Mouse (Mus musculus): Measurements from ENCODE around the gene Ubap2l. TPM values are rescaled to one million over a fixed set of nuclear protein-coding genes. Genes with fewer than 3 reads are reported as not detected.

The Ubap2l gene
- total RNA-seq, 2 experiments from 2014 or later = 129 to 134 TPM

Other genes starting within 250 kb of the Ubap2l start
- not detected in 2 replicates for gene She, start 221.3 kb downstream of the Ubap2l start, total RNA-seq (2015; ENCODE audit: low replicate concordance)
- gene She, start 221.3 kb downstream of the Ubap2l start, total RNA-seq (2017; ENCODE audit: low replicate concordance) = 0.14 TPM in 1 of 2 replicates, not detected in the other
- 9.4 and 10.0 TPM in 2 replicates for gene Il6ra, start 139.4 kb downstream of the Ubap2l start, total RNA-seq (2015; ENCODE audit: low replicate concordance)
- gene Il6ra, start 139.4 kb downstream of the Ubap2l start, total RNA-seq (2017; ENCODE audit: low replicate concordance) = 3.0 and 3.1 TPM in 2 replicates
- 0.96 and 6.7 TPM in 2 replicates for gene Atp8b2, start 89.1 kb downstream of the Ubap2l start, total RNA-seq (2015; ENCODE audit: low replicate concordance)
- 2.1 and 7.8 TPM in 2 replicates for gene Atp8b2, start 89.1 kb downstream of the Ubap2l start, total RNA-seq (2017; ENCODE audit: low replicate concordance)
- 118 and 129 TPM in 2 replicates for gene Hax1, start 53.8 kb downstream of the Ubap2l start, total RNA-seq (2015; ENCODE audit: low replicate concordance)
- gene Hax1, start 53.8 kb downstream of the Ubap2l start, total RNA-seq (2017; ENCODE audit: low replicate concordance) = 48.2 and 60.8 TPM in 2 replicates
- gene 4933434E20Rik, start 992 bp downstream of the Ubap2l start, total RNA-seq (2015; ENCODE audit: low replicate concordance) = 10.4 and 15.0 TPM in 2 replicates
- 16.3 and 17.6 TPM in 2 replicates for gene 4933434E20Rik, start 992 bp downstream of the Ubap2l start, total RNA-seq (2017; ENCODE audit: low replicate concordance)
- gene Tpm3, start 20.0 kb upstream of the Ubap2l start, total RNA-seq (2015; ENCODE audit: low replicate concordance) = 132 and 146 TPM in 2 replicates
- 200 and 233 TPM in 2 replicates for gene Tpm3, start 20.0 kb upstream of the Ubap2l start, total RNA-seq (2017; ENCODE audit: low replicate concordance)
- gene Nup210l, start 51.5 kb upstream of the Ubap2l start, total RNA-seq (2015; ENCODE audit: low replicate concordance) = 0.58 TPM in 1 of 2 replicates, not detected in the other
- 0.09 and 0.14 TPM in 2 replicates for gene Nup210l, start 51.5 kb upstream of the Ubap2l start, total RNA-seq (2017; ENCODE audit: low replicate concordance)
- gene Rps27, start 161.0 kb upstream of the Ubap2l start, total RNA-seq (2015; ENCODE audit: low replicate concordance) = 686 and 1,022 TPM in 2 replicates
- gene Rps27, start 161.0 kb upstream of the Ubap2l start, total RNA-seq (2017; ENCODE audit: low replicate concordance) = 662 and 738 TPM in 2 replicates
- 0.77 and 1.5 TPM in 2 replicates for gene Rab13, start 161.1 kb upstream of the Ubap2l start, total RNA-seq (2015; ENCODE audit: low replicate concordance)
- 0.84 TPM in 1 of 2 replicates, not detected in the other for gene Rab13, start 161.1 kb upstream of the Ubap2l start, total RNA-seq (2017; ENCODE audit: low replicate concordance)
- 23.8 and 26.5 TPM in 2 replicates for gene Jtb, start 179.0 kb upstream of the Ubap2l start, total RNA-seq (2015; ENCODE audit: low replicate concordance)
- gene Jtb, start 179.0 kb upstream of the Ubap2l start, total RNA-seq (2017; ENCODE audit: low replicate concordance) = 7.3 and 8.9 TPM in 2 replicates
- not detected in 2 replicates for gene Creb3l4, start 190.9 kb upstream of the Ubap2l start, total RNA-seq (2015; ENCODE audit: low replicate concordance)
- gene Creb3l4, start 190.9 kb upstream of the Ubap2l start, total RNA-seq (2017; ENCODE audit: low replicate concordance) = not detected in 2 replicates
- gene Slc39a1, start 195.5 kb upstream of the Ubap2l start, total RNA-seq (2015; ENCODE audit: low replicate concordance) = 2.5 and 10.6 TPM in 2 replicates
- 8.7 and 9.5 TPM in 2 replicates for gene Slc39a1, start 195.5 kb upstream of the Ubap2l start, total RNA-seq (2017; ENCODE audit: low replicate concordance)
- gene Crtc2, start 201.5 kb upstream of the Ubap2l start, total RNA-seq (2015; ENCODE audit: low replicate concordance) = 14.2 and 17.5 TPM in 2 replicates
- gene Crtc2, start 201.5 kb upstream of the Ubap2l start, total RNA-seq (2017; ENCODE audit: low replicate concordance) = 2.4 and 4.4 TPM in 2 replicates
- gene Dennd4b, start 212.6 kb upstream of the Ubap2l start, total RNA-seq (2015; ENCODE audit: low replicate concordance) = 2.9 and 18.4 TPM in 2 replicates
- gene Dennd4b, start 212.6 kb upstream of the Ubap2l start, total RNA-seq (2017; ENCODE audit: low replicate concordance) = 4.5 and 6.1 TPM in 2 replicates
- gene Gatad2b, start 240.6 kb upstream of the Ubap2l start, total RNA-seq (2015; ENCODE audit: low replicate concordance) = 51.0 and 65.5 TPM in 2 replicates
- 41.8 and 47.2 TPM in 2 replicates for gene Gatad2b, start 240.6 kb upstream of the Ubap2l start, total RNA-seq (2017; ENCODE audit: low replicate concordance)